Mouse (Mus musculus) regulatory T cell (primary cell): ENCODE results near the gene Bbs10.

Experiments
- in situ Hi-C: fragments of 300-600 bp; cut with MboI, MseI; formaldehyde crosslinking; loops from one replicate; pipeline ENCODE4 v1.15.1; 2025; ENCODE audit warnings: high pct_unique_total_duplicates

Bbs10 gene

DNA sequence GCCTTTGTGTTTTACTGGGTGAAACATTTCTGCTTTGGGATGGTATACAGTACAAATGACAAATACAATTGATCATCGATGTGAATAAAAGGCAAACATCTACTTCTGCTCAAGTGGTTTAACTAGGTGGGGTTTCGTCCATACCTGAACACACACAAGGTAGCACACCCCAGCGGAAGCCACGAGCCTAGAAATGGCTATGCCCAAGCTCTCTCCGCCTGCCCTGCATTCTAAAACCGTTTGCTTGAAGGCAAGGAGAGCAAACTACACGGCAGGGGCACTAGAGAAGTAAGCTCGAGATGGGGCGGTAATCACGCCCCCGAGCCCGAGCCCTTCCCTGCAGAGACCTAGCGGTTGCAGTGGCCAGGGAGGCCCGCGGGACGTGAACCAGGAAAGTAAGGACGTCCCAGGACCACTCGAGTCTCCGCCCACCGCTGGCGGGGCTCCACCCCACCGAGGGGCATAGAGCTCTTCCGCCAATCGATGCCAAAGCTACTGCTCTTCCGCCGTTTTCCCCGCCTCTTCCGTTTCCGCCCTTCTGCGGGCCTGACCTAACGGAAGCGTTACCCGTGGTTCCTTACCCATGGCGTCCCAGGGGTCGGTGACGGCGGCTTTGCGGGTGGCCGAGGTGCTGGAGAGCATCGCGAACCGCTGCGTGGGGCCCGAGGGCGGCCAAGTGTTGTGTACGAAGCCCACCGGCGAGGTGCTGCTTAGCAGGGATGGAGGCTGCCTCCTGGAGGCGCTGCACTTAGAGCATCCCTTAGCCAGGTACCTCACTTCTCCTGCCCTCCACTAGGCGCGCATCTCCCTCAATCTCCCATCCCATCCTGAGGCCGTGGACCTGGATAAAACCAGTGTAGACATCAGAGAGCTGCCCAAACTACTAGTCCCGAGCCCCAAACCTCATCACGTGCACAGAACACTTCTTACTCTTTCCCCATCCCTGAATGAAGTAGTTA is at the start of gene Bbs10:
Gene Bbs10, plus strand, starts transcription at position 540 of the 959 bp plus-strand sequence.
- in situ Hi-C loops: no loop called here

GRCm38 (mm10) chr10:111250192-111250591 is 48.3 kb upstream of the Bbs10 start:
- in situ Hi-C loops: no loop called here

- in situ Hi-C loops: no loop called here
These were observed 46.8 kb upstream of the Bbs10 start for GRCm38 (mm10) chr10:111251666-111252065.

- in situ Hi-C loops: no loop called here
These were observed 43.3 kb upstream of the Bbs10 start for GRCm38 (mm10) chr10:111255228-111255627.

- in situ Hi-C loops: no loop called here
These were observed 42.3 kb upstream of the Bbs10 start for GRCm38 (mm10) chr10:111256156-111256555.

DNA sequence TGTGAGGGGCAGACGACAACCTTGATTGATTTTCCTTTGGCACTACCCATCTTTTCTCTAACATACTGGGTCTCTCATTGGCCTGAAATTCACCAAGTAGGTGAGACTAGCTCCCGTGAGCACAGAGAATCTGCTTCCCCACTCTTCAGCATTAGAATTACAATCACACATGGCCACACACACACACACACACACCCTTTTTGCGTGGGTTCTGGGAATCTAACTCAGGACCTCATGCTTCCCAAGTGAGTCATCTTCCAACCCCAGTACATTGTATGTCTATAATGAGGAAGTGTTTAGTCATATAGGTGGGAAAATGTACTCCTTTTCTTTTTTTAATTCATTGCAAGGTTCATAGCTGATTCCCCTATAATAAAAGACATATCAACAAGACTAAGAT is 41.1 kb upstream of the Bbs10 start:
- in situ Hi-C loops: no loop called here

GRCm38 (mm10) chr10:111258256-111258655 is 40.2 kb upstream of the Bbs10 start:
- in situ Hi-C loops: no loop called here

DNA sequence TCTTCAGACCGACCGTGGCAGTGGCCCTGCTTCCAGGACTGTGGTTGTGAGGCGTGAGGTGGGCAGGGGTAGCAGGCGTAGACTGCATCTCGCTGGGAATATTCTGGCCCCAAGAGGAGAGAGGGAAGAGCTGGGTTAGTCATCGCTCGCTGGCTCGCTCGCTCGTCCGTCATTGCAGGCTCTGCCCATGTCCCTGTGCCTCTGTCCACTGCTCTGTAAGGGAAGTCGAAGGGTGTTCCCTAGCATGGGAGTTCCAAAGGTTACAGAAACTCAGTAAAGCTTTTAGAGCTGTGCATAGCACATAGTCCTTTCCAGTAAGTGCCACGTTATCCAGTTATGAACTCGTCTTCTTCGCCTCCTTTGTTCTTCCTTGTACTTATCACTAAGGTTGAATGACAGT is 26.8 kb upstream of the Bbs10 start:
- in situ Hi-C loops: no loop called here

GRCm38 (mm10) chr10:111272905-111273304 is 25.6 kb upstream of the Bbs10 start:
- in situ Hi-C loops: no loop called here

DNA sequence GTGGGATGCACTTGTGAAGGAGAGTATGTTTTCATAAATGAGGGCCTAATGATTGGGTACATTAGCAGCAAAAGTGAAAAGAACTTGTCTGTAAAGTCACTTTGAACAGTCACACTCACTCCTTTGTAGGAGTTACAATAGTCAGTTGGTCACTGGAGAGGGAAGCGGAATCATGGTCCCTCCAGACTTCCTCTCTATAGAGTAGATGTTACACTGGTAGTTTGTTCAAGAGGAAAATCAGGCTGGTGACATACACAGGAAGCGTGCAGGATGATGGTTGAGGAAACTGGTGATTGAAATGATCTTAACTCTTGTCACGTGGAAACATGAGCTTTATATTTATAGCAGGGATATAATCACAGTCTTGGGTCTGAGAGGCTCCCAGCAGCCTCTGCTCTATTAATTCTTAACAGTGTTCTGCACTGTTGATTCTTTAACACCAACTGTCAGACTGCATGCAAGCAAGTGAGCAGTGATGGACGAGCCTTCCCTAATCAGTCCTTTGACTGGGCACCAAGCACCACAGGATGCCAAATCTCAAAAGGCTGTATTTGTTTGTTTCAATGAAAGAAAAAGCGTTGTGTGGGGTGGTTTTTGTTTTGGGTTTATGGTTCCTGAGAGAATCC is 24.9 kb upstream of the Bbs10 start:
- in situ Hi-C loops: no loop called here

- in situ Hi-C loops: loop anchor here (5.0 kb wide), 1 partner anchor 89 kb away; no protein-coding TSS in a partner anchor
These were observed 22.7 kb upstream of the Bbs10 start for GRCm38 (mm10) chr10:111275822-111276221.

DNA sequence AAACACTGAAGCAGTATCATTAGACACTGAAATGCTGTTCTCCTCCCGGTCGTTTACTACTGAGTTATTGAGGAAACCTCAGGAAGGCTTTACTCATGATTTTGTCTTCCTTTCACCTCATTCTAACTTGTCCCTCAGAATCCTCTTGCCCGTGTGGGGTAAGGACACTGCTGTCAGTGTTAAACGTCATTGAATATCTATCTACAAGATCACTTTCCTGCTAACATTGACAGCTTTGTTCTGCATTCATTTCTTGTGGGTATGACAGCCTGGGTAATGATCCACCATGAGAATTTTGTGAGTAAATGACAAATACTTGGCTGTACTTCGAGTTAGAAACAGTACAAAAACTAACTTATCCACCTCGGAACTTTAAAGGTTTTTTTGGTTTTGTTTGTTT is 848 bp upstream of the Bbs10 start:
- in situ Hi-C loops: no loop called here

- in situ Hi-C loops: no loop called here
These were observed 1.1 kb downstream of the Bbs10 start for GRCm38 (mm10) chr10:111299591-111299990.

GRCm38 (mm10) chr10:111301041-111301440 is 2.6 kb downstream of the Bbs10 start:
- in situ Hi-C loops: loop anchor here (10.0 to 25.0 kb wide), 2 partner anchors 164 to 636 kb away; no protein-coding TSS in a partner anchor

DNA sequence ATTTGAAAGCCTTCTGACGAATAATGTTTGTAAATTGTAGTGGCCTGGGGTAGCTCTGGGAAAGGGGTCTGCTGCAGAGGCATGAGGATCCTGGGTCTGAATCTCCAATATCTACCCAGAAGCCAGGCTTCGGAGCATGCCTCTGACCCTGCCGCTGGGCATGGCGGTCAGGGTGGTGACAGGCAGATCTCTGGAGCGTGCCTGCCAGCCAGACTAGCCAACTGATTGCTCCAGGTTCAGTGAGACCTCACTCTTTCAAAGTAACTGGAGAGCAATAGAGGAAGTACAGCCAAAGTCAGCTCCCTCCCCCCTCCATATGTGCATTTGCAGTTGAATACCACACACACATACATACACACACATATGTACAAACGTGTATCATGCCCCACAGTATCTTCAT is 4.0 kb downstream of the Bbs10 start:
- in situ Hi-C loops: loop anchor here (10.0 to 25.0 kb wide), 2 partner anchors 162 to 635 kb away; no protein-coding TSS in a partner anchor

- in situ Hi-C loops: loop anchor here (10.0 to 25.0 kb wide), 2 partner anchors 156 to 628 kb away; no protein-coding TSS in a partner anchor
These were observed 10.5 kb downstream of the Bbs10 start for GRCm38 (mm10) chr10:111308850-111309501.

DNA sequence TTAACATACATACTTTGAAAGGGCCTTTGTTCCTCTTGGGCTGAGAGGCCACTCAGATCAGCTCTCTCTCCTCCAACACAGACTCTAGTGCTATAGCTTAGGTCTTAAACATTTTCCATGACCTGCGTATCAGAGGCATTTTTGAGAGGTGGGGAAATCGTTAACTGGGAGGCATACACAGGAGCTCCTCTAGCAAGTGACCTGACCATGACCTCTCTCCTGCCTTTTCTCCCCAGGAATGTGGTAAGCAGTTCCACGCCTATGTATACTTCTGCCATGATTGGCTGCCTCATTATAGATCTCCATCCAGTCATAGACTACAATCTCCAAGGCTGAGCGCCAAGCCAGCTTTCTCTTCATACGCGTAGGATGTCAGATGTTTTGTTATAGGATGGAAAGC is 14.8 kb downstream of the Bbs10 start:
- in situ Hi-C loops: loop anchor here (25.0 kb wide), 1 partner anchor 624 kb away; no protein-coding TSS in a partner anchor

DNA sequence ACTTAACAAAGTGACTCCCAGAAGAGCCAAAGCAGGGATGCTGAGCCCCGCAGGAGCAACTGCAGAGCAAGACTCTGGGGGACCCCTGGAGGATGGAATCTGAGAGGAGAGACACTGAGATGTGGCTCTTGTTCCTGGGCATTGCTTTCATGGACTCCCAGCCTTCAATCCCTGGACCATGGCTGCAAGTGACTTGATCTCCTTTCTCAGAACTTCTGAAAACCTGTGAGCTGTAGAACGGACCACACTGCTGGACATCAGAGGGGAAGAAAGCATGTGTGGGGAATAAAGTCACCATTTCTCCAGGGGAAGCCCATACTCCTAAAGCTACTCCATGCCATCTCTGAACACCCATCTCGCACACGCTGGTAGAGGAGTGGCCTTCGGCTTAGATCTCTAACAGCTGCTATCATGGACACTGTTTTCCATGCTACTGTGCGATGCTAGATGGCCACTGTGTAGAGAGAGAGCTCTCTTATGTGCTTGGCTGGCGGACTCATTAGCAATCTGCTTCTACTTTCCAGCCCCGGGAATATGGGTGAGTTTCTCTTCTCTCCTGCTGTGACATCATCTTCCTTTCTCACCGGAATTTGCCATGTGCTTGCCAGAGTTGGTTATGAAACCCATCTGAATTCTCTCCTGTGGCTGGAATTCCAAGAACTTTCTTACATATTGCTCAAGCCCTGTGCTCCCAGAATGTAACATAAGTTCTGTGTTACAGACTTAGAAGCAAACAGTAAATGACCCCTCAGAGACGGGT is 16.3 kb downstream of the Bbs10 start:
- in situ Hi-C loops: loop anchor here (25.0 kb wide), 1 partner anchor 622 kb away; no protein-coding TSS in a partner anchor

GRCm38 (mm10) chr10:111315940-111316339 is 17.5 kb downstream of the Bbs10 start:
- in situ Hi-C loops: loop anchor here (25.0 kb wide), 1 partner anchor 621 kb away; no protein-coding TSS in a partner anchor

DNA sequence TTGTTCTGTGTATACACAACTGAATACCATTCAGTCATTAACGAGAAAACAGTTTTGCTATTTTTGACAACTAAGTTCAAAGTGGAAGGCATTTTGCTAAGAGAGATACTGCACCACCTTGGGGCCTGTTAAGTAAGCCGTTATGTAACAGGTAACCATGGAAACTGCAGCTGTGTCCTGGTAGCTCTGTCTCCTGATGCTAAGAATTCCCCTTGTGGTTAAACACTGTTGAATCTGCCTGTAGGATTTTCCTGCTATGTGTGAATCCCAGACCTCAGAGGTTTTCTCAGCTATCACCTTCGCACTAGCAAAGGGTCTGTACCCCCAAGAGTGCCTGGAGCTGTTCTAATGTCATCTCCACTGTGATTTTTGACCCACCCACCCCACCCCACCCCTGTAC is 19.5 kb downstream of the Bbs10 start:
- in situ Hi-C loops: loop anchor here (25.0 kb wide), 1 partner anchor 619 kb away; no protein-coding TSS in a partner anchor
